Mouse (Mus musculus): Measurements from ENCODE around the gene Gm8108.
"Not testable (repeated sequence)": the region's sequence is repeated elsewhere in the genome, so short reads cannot be mapped to it uniquely, and the experiment has no call there.

The Gm8108 gene

GRCm38 (mm10) chr14:4110426-4110825 lies at the start of gene Gm8108:
Gene Gm8108 (plus strand): TSS chr14:4110526.
- peak; percentile 4 for DNase-seq

GRCm38 (mm10) chr14:4083820-4084219 lies 26.5 kb upstream of the Gm8108 start, which contains the start of gene Gm3115:
Gene Gm3115 (plus strand): TSS chr14:4084120.
- DNase-seq, result not testable (repeated sequence)

- DNase-seq, result not testable (repeated sequence)
Observed at GRCm38 (mm10) chr14:4141646-4142045, 31.3 kb downstream of the Gm8108 start.

- not testable (repeated sequence) for DNase-seq
Observed at GRCm38 (mm10) chr14:4164730-4165129, 54.4 kb downstream of the Gm8108 start, which contains the start of gene Gm3127. Gene Gm3127 (plus strand): TSS chr14:4165030.

GRCm38 (mm10) chr14:4182030-4182429 lies 71.7 kb downstream of the Gm8108 start:
- DNase-seq, result peak; percentile 2

Measured in right cerebral cortex, postnatal 14 days (tissue).